Mouse (Mus musculus) kidney, adult 8-10 months (tissue): ENCODE measurements around the gene Arl8a.

Experiments used
- DNase-seq, 2 experiments: peaks; one replicate each; pipeline ENCODE4 v3.0.0; 2022

Arl8a gene

GRCm38 (mm10) chr1:135133678-135134435 is 12.8 kb upstream of the Arl8a start:
- DNase-seq, result no peak

GRCm38 (mm10) chr1:135135111-135135787 is 11.4 kb upstream of the Arl8a start:
- DNase-seq, result no peak

GRCm38 (mm10) chr1:135136500-135136899 is 10.1 kb upstream of the Arl8a start:
- DNase-seq, result peak in 1 of 2 experiments; percentile 76

- DNase-seq, result no peak
Measured at GRCm38 (mm10) chr1:135139906-135140305, 6.7 kb upstream of the Arl8a start.

- no peak for DNase-seq
Measured at GRCm38 (mm10) chr1:135142452-135142851, 4.2 kb upstream of the Arl8a start.

- no peak for DNase-seq
Measured at GRCm38 (mm10) chr1:135143940-135144339, 2.7 kb upstream of the Arl8a start.

GRCm38 (mm10) chr1:135146946-135147701 is 500 bp downstream of the Arl8a start:
- peak; percentile 92 to 93 for DNase-seq

- DNase-seq, result no peak
Measured at GRCm38 (mm10) chr1:135147702-135148058, 1.1 kb downstream of the Arl8a start.

- DNase-seq, result no peak
Measured at GRCm38 (mm10) chr1:135148476-135148875, 1.9 kb downstream of the Arl8a start.

GRCm38 (mm10) chr1:135148996-135149395 is 2.4 kb downstream of the Arl8a start:
- no peak for DNase-seq

GRCm38 (mm10) chr1:135154011-135154410 is 7.4 kb downstream of the Arl8a start:
- DNase-seq, result no peak

GRCm38 (mm10) chr1:135154411-135154959 is 7.9 kb downstream of the Arl8a start:
- DNase-seq, result peak; percentile 69 to 76

- DNase-seq, result no peak
Measured at GRCm38 (mm10) chr1:135156300-135156699, 9.7 kb downstream of the Arl8a start.

- DNase-seq, result no peak
Measured at GRCm38 (mm10) chr1:135158633-135159032, 12.0 kb downstream of the Arl8a start.

- DNase-seq, result no peak
Measured at GRCm38 (mm10) chr1:135159074-135159473, 12.4 kb downstream of the Arl8a start.

GRCm38 (mm10) chr1:135159556-135160123 is 13.0 kb downstream of the Arl8a start:
- no peak for DNase-seq

- no peak for DNase-seq
Measured at GRCm38 (mm10) chr1:135160411-135161050, 13.9 kb downstream of the Arl8a start.

GRCm38 (mm10) chr1:135162720-135163119 is 16.1 kb downstream of the Arl8a start:
- no peak for DNase-seq

GRCm38 (mm10) chr1:135167435-135167834 is 20.8 kb downstream of the Arl8a start, which contains the start of gene Gpr37l1:
Gene Gpr37l1 (minus strand): TSS chr1:135167681.
- DNase-seq, result no peak

GRCm38 (mm10) chr1:135168453-135169200 is 22.0 kb downstream of the Arl8a start:
- peak; percentile 78 to 86 for DNase-seq

- peak; percentile 82 for DNase-seq
Measured at GRCm38 (mm10) chr1:135169556-135170224, 23.1 kb downstream of the Arl8a start.
